Mouse (Mus musculus) CD8-positive naive resting alpha-beta T cell, adult 57 days (primary cell): ENCODE measurements around the gene Wnt4. TPM values are rescaled to one million over a fixed set of nuclear protein-coding genes. Genes with fewer than 3 reads are reported as not detected.

ENCODE experiments used
- total RNA-seq: library from RNA; stranded (reverse); gene quantifications from one replicate; pipeline ENCODE4 v1.2.4, GENCODE M21; 2023

The Wnt4 gene
- total RNA-seq: not detected

GRCm38 (mm10) chr4:137277166-137277513 lies at the start of gene Wnt4:
Gene Wnt4, plus strand, starts transcription at chr4:137277489.

Other genes starting within 250 kb of the Wnt4 start
- 28.1 TPM for gene Zbtb40, start 228.7 kb upstream of the Wnt4 start, total RNA-seq
- 337 TPM for gene Cdc42, start 80.2 kb downstream of the Wnt4 start, total RNA-seq
- not detected for gene Cela3a, start 132.3 kb downstream of the Wnt4 start, total RNA-seq
- 5.8 TPM for gene Cela3b, start 153.1 kb downstream of the Wnt4 start, total RNA-seq
- gene 1700013G24Rik, start 175.8 kb downstream of the Wnt4 start, total RNA-seq: not detected
- gene Hspg2, start 191.3 kb downstream of the Wnt4 start, total RNA-seq: 0.28 TPM